Mouse (Mus musculus): ENCODE data around the gene Nr1h2. TPM values are rescaled to one million over a fixed set of nuclear protein-coding genes. Genes with fewer than 3 reads are reported as not detected.

Gene Nr1h2
- polyA plus RNA-seq, 1 experiment from 2014 or later, result 73.5 TPM

DNA sequence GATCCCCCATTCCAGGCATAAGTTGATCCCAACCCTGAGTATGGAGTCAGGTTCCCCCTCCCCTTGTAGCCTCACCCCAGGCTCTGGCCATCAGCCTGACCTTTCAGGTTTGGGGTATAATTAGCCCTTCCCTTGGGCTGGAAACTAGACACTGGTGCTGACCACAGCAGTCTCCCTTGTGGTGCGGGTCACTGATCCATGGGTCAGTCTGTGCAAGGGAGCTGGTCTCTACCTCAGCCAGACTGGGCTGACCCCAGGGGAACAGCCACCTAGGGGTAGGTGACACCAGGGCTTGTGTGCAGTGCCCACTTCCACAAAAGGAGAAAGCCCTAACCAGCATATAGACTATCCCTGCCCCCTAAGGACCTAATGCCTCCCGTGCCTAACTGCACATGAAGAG, 30.7 kb downstream of the Nr1h2 start:
- Histone ChIP-seq H3K4me2 (ENCODE audit: low read depth, low read length) (no peak overlapping the region), H3K36me3 (ENCODE audit: control insufficient read depth, insufficient read depth) (no peaks in the 10 kb centered on the region), H3K4me1 (ENCODE audit: control insufficient read depth, insufficient read depth, low read length) (peaks cover 17% of the 10 kb centered on the region), H3K27me3 (ENCODE audit: control insufficient read depth, insufficient read depth, low read length) (peaks cover 33% of the 10 kb centered on the region), H3K27ac (ENCODE audit: low read length) (no peak overlapping the region), H3K9ac (ENCODE audit: low read length) (no peak overlapping the region), H3K9me3 (replicated peaks; ENCODE audit: control insufficient read depth, low read length) (no peaks in the 10 kb centered on the region; the same call in 1 of the 2 replicates), H3K4me3 (ENCODE audit: low read length) (no peak overlapping the region)
- 71% methylated on average over 2 of the region's 2 CpGs for WGBS
- no peak for ATAC-seq (replicated peaks; ENCODE audit: extremely low read depth, insufficient read depth, low FRiP score)

- Histone ChIP-seq H3K4me3 (ENCODE audit: low read length) (0 out of 2 replicates have a peak overlapping the region, but pooled peaks have one; percentile 3), H3K27ac (ENCODE audit: low read length) (no peak overlapping the region), H3K9ac (ENCODE audit: low read length) (no peak overlapping the region), H3K27me3 (ENCODE audit: control insufficient read depth, insufficient read depth, low read length) (peaks cover 31% of the 10 kb centered on the region), H3K9me3 (replicated peaks; ENCODE audit: control insufficient read depth, low read length) (no peaks in the 10 kb centered on the region; the same call in 1 of the 2 replicates), H3K4me1 (ENCODE audit: control insufficient read depth, insufficient read depth, low read length) (peaks cover 17% of the 10 kb centered on the region), H3K36me3 (ENCODE audit: control insufficient read depth, insufficient read depth) (no peaks in the 10 kb centered on the region), H3K4me2 (ENCODE audit: low read depth, low read length) (peak overlapping the region; percentile 16)
- ATAC-seq (replicated peaks; ENCODE audit: extremely low read depth, insufficient read depth, low FRiP score), result no peak
- WGBS, result 2% methylated on average over 20 of the region's 20 CpGs
Measured at GRCm38 (mm10) chr7:44521710-44522109, 32.0 kb downstream of the Nr1h2 start.

GRCm38 (mm10) chr7:44520990-44521389, 32.8 kb downstream of the Nr1h2 start:
- Histone ChIP-seq H3K27me3 (ENCODE audit: control insufficient read depth, insufficient read depth, low read length) (peaks cover 31% of the 10 kb centered on the region), H3K9me3 (replicated peaks; ENCODE audit: control insufficient read depth, low read length) (no peaks in the 10 kb centered on the region; the same call in 1 of the 2 replicates), H3K4me3 (ENCODE audit: low read length) (no peak overlapping the region), H3K9ac (ENCODE audit: low read length) (no peak overlapping the region), H3K4me1 (ENCODE audit: control insufficient read depth, insufficient read depth, low read length) (peaks cover 17% of the 10 kb centered on the region), H3K27ac (ENCODE audit: low read length) (no peak overlapping the region), H3K36me3 (ENCODE audit: control insufficient read depth, insufficient read depth) (no peaks in the 10 kb centered on the region), H3K4me2 (ENCODE audit: low read depth, low read length) (no peak overlapping the region)
- no peak for ATAC-seq (replicated peaks; ENCODE audit: extremely low read depth, insufficient read depth, low FRiP score)
- 69% methylated on average over 3 of the region's 3 CpGs for WGBS

DNA sequence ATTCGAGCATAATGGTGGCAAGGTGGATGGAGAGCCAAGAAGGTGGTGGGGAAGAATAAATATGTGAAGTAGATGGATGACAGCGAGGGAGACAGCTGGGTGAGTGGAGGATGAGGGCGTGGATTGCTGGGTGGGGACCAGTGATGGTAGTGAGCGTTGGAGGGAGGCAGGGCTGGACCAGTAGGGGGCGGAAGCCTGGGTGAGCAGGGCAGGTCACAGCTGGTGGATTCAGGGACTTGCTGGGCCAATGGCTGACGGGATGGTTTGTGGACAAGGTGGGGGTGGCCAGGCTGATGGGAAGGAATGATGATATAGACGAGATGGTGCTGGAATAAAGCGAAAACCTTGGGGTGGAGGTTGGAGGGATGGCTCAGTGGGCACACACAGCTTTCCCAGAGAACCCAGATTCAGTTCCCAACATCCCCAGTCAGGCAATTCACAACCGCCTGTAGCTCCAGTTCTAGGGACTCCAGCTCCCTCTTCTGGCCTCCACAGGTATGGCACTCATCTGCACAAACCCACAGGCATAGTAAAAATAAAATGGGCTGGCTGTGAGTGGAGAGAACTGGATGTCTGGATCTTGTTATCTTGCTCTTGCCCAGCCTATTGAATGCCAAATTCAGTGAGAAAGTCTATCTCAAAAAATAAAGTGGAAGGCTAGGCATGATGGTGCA, 34.4 kb downstream of the Nr1h2 start:
- H3K9me3 ChIP-seq (replicated peaks; ENCODE audit: control insufficient read depth, low read length), result no peaks in the 10 kb centered on the region; the same call in 1 of the 2 replicates
- peaks cover 4% of the 10 kb centered on the region for H3K4me1 ChIP-seq (ENCODE audit: control insufficient read depth, insufficient read depth, low read length)
- WGBS, result 62% methylated on average over 9 of the region's 9 CpGs
- no peak overlapping the region for H3K4me2 ChIP-seq (ENCODE audit: low read depth, low read length)
- no peaks in the 10 kb centered on the region for H3K36me3 ChIP-seq (ENCODE audit: control insufficient read depth, insufficient read depth)
- no peak overlapping the region for H3K27ac ChIP-seq (ENCODE audit: low read length)
- H3K27me3 ChIP-seq (ENCODE audit: control insufficient read depth, insufficient read depth, low read length), result peaks cover 31% of the 10 kb centered on the region
- no peak overlapping the region for H3K9ac ChIP-seq (ENCODE audit: low read length)
- no peak overlapping the region for H3K4me3 ChIP-seq (ENCODE audit: low read length)
- no peak for ATAC-seq (replicated peaks; ENCODE audit: extremely low read depth, insufficient read depth, low FRiP score)

- no peak overlapping the region for H3K9ac ChIP-seq (ENCODE audit: low read length)
- H3K4me2 ChIP-seq (ENCODE audit: low read depth, low read length), result no peak overlapping the region
- no peak overlapping the region for H3K27ac ChIP-seq (ENCODE audit: low read length)
- no peaks in the 10 kb centered on the region for H3K4me1 ChIP-seq (ENCODE audit: control insufficient read depth, insufficient read depth, low read length)
- no peak overlapping the region for H3K4me3 ChIP-seq (ENCODE audit: low read length)
- H3K36me3 ChIP-seq (ENCODE audit: control insufficient read depth, insufficient read depth), result no peaks in the 10 kb centered on the region
- no peak for ATAC-seq (replicated peaks; ENCODE audit: extremely low read depth, insufficient read depth, low FRiP score)
- no peaks in the 10 kb centered on the region; the same call in 1 of the 2 replicates for H3K27me3 ChIP-seq (ENCODE audit: control insufficient read depth, insufficient read depth, low read length)
- peaks cover 4% of the 10 kb centered on the region; the same call in 1 of the 2 replicates for H3K9me3 ChIP-seq (replicated peaks; ENCODE audit: control insufficient read depth, low read length)
Measured at GRCm38 (mm10) chr7:44507491-44507890, 46.3 kb downstream of the Nr1h2 start.

GRCm38 (mm10) chr7:44501563-44502115, 52.1 kb downstream of the Nr1h2 start:
- H3K4me3 ChIP-seq (ENCODE audit: low read length), result no peak overlapping the region
- H3K36me3 ChIP-seq (ENCODE audit: control insufficient read depth, insufficient read depth), result no peaks in the 10 kb centered on the region
- H3K4me1 ChIP-seq (ENCODE audit: control insufficient read depth, insufficient read depth, low read length), result peaks cover 4% of the 10 kb centered on the region; the same call in 1 of the 2 replicates
- H3K27me3 ChIP-seq (ENCODE audit: control insufficient read depth, insufficient read depth, low read length), result peaks cover 3% of the 10 kb centered on the region; the same call in 1 of the 2 replicates
- H3K9me3 ChIP-seq (replicated peaks; ENCODE audit: control insufficient read depth, low read length), result peaks cover 3% of the 10 kb centered on the region; the same call in 1 of the 2 replicates
- no peak overlapping the region for H3K4me2 ChIP-seq (ENCODE audit: low read depth, low read length)
- no peak overlapping the region for H3K9ac ChIP-seq (ENCODE audit: low read length)
- no peak overlapping the region for H3K27ac ChIP-seq (ENCODE audit: low read length)
- no peak for ATAC-seq (replicated peaks; ENCODE audit: extremely low read depth, insufficient read depth, low FRiP score)
- WGBS, result 28% methylated on average over 5 of the region's 5 CpGs

GRCm38 (mm10) chr7:44500046-44500445, 53.7 kb downstream of the Nr1h2 start:
- H3K36me3 ChIP-seq (ENCODE audit: control insufficient read depth, insufficient read depth), result no peaks in the 10 kb centered on the region
- peaks cover 3% of the 10 kb centered on the region; the same call in 1 of the 2 replicates for H3K9me3 ChIP-seq (replicated peaks; ENCODE audit: control insufficient read depth, low read length)
- no peak overlapping the region for H3K4me3 ChIP-seq (ENCODE audit: low read length)
- H3K27ac ChIP-seq (ENCODE audit: low read length), result no peak overlapping the region
- peaks cover 3% of the 10 kb centered on the region; the same call in 1 of the 2 replicates for H3K27me3 ChIP-seq (ENCODE audit: control insufficient read depth, insufficient read depth, low read length)
- 57% methylated on average over 20 of the region's 20 CpGs for WGBS
- H3K4me1 ChIP-seq (ENCODE audit: control insufficient read depth, insufficient read depth, low read length), result peaks cover 12% of the 10 kb centered on the region
- ATAC-seq (replicated peaks; ENCODE audit: extremely low read depth, insufficient read depth, low FRiP score), result no peak
- H3K4me2 ChIP-seq (ENCODE audit: low read depth, low read length), result no peak overlapping the region
- H3K9ac ChIP-seq (ENCODE audit: low read length), result no peak overlapping the region

Small RNAs within 50 kb of the gene (microRNA-seq; reads per million reads assigned to microRNA genes)
- gene Mir7053, result not detected

Other genes with a start within 250 kb of the Nr1h2 start
- 1.4 and 1.8 TPM in 2 replicates for gene Clec11a, start 247.0 kb downstream of the Nr1h2 start, polyA plus RNA-seq (2015; fragmentation: Nextera tagmentation; extraction: Ambion mirVana)
- gene Shank1, start 243.7 kb downstream of the Nr1h2 start, polyA plus RNA-seq (2015; fragmentation: Nextera tagmentation; extraction: Ambion mirVana), result 0.55 and 0.66 TPM in 2 replicates
- 0.62 and 0.70 TPM in 2 replicates for gene Syt3, start 169.8 kb downstream of the Nr1h2 start, polyA plus RNA-seq (2015; fragmentation: Nextera tagmentation; extraction: Ambion mirVana)
- 0.32 and 0.41 TPM in 2 replicates for gene 1700008O03Rik, start 168.1 kb downstream of the Nr1h2 start, polyA plus RNA-seq (2015; fragmentation: Nextera tagmentation; extraction: Ambion mirVana)
- gene Lrrc4b, start 124.9 kb downstream of the Nr1h2 start, polyA plus RNA-seq (2015; fragmentation: Nextera tagmentation; extraction: Ambion mirVana), result 1.2 and 1.3 TPM in 2 replicates
- gene Aspdh, start 88.6 kb downstream of the Nr1h2 start, polyA plus RNA-seq (2015; fragmentation: Nextera tagmentation; extraction: Ambion mirVana), result 0.62 and 1.2 TPM in 2 replicates
- 157 and 169 TPM in 2 replicates for gene Josd2, start 86.0 kb downstream of the Nr1h2 start, polyA plus RNA-seq (2015; fragmentation: Nextera tagmentation; extraction: Ambion mirVana)
- gene Emc10, start 57.4 kb downstream of the Nr1h2 start, polyA plus RNA-seq (2015; fragmentation: Nextera tagmentation; extraction: Ambion mirVana), result 87.9 and 88.7 TPM in 2 replicates
- gene Fam71e1, start 57.4 kb downstream of the Nr1h2 start, polyA plus RNA-seq (2015; fragmentation: Nextera tagmentation; extraction: Ambion mirVana), result 6.8 and 7.6 TPM in 2 replicates
- 4.5 and 4.6 TPM in 2 replicates for gene Mybpc2, start 29.3 kb downstream of the Nr1h2 start, polyA plus RNA-seq (2015; fragmentation: Nextera tagmentation; extraction: Ambion mirVana)
- gene Spib, start 21.9 kb downstream of the Nr1h2 start, polyA plus RNA-seq (2015; fragmentation: Nextera tagmentation; extraction: Ambion mirVana), result 4.0 and 5.9 TPM in 2 replicates
- 61.1 and 70.5 TPM in 2 replicates for gene Pold1, start 5.1 kb downstream of the Nr1h2 start, polyA plus RNA-seq (2015; fragmentation: Nextera tagmentation; extraction: Ambion mirVana)
- 2.8 and 11.6 TPM in 2 replicates for gene Napsa, start 18.4 kb upstream of the Nr1h2 start, polyA plus RNA-seq (2015; fragmentation: Nextera tagmentation; extraction: Ambion mirVana)
- gene Kcnc3, start 36.7 kb upstream of the Nr1h2 start, polyA plus RNA-seq (2015; fragmentation: Nextera tagmentation; extraction: Ambion mirVana), result 0.08 and 0.32 TPM in 2 replicates
- 1.5 and 4.9 TPM in 2 replicates for gene Myh14, start 116.9 kb upstream of the Nr1h2 start, polyA plus RNA-seq (2015; fragmentation: Nextera tagmentation; extraction: Ambion mirVana)
- gene Izumo2, start 154.8 kb upstream of the Nr1h2 start, polyA plus RNA-seq (2015; fragmentation: Nextera tagmentation; extraction: Ambion mirVana), result not detected in 2 replicates
- gene Vrk3, start 194.5 kb upstream of the Nr1h2 start, polyA plus RNA-seq (2015; fragmentation: Nextera tagmentation; extraction: Ambion mirVana), result 35.9 and 36.5 TPM in 2 replicates
- gene Zfp473, start 197.1 kb upstream of the Nr1h2 start, polyA plus RNA-seq (2015; fragmentation: Nextera tagmentation; extraction: Ambion mirVana), result 0.54 and 0.80 TPM in 2 replicates

Data from heart, embryonic 16.5 days (tissue).